Mouse (Mus musculus) forebrain, embryonic 13.5 days (tissue): ENCODE measurements around the gene Sohlh2. TPM values are rescaled to one million over a fixed set of nuclear protein-coding genes. Genes with fewer than 3 reads are reported as not detected.
"Not testable (repeated sequence)": the region's sequence is repeated elsewhere in the genome, so short reads cannot be mapped to it uniquely, and the experiment has no call there.

Experiments
- ATAC-seq: fragments of 200-750 bp; cut with Nextera tagmentation; 2 replicates; pipeline ENCODE4 v1.8.0; 2017
- H3K27ac ChIP-seq: fragments of 300-500 bp; sonication (generic); 2 replicates; pipeline ENCODE4 v1.5.1; 2015; ENCODE audit warnings: inconsistent platforms, mild to moderate bottlenecking, moderate library complexity
- H3K27me3 ChIP-seq: fragments of 300-500 bp; sonication (generic); 2 replicates; pipeline ENCODE4 v1.6.1; 2015; ENCODE audit warnings: mild to moderate bottlenecking, inconsistent platforms
- H3K36me3 ChIP-seq: fragments of 300-500 bp; sonication (generic); 2 replicates; pipeline ENCODE4 v1.6.1; 2015; ENCODE audit warnings: mild to moderate bottlenecking, inconsistent platforms; ENCODE audit not compliant: poor library complexity, severe bottlenecking
- H3K4me1 ChIP-seq: fragments of 300-500 bp; sonication (generic); 2 replicates; pipeline ENCODE4 v1.6.1; 2015; ENCODE audit warnings: inconsistent platforms
- H3K4me2 ChIP-seq: fragments of 300-500 bp; sonication (generic); 2 replicates; pipeline ENCODE4 v1.6.1; 2015; ENCODE audit warnings: inconsistent platforms, mild to moderate bottlenecking, moderate library complexity
- H3K4me3 ChIP-seq: fragments of 300-500 bp; sonication (generic); 2 replicates; pipeline ENCODE4 v1.5.1; 2015; ENCODE audit warnings: mild to moderate bottlenecking, inconsistent platforms
- H3K9ac ChIP-seq: fragments of 300-500 bp; sonication (generic); 2 replicates; pipeline ENCODE4 v1.6.1; 2015; ENCODE audit warnings: mild to moderate bottlenecking, inconsistent platforms
- H3K9me3 ChIP-seq: fragments of 300-500 bp; sonication (generic); replicated peaks from 2 replicates; pipeline ENCODE4 v1.6.1; 2016; ENCODE audit warnings: inconsistent platforms
- whole genome bisulfite sequencing: fragments of 180-500 bp; shearing (Covaris S2); methylation state at CpG from one replicate; pipeline ENCODE4 v1.1.7; 2015; 5-methylcytosine and 5-hydroxymethylcytosine counted together
- polyA plus RNA-seq: library from polyadenylated mRNA; unstranded; fragments of >200 nt; fragmentation: Nextera tagmentation; extraction: Ambion mirVana; gene quantifications from 2 replicates; pipeline ENCODE4 v1.2.1, GENCODE M21; 2015

The Sohlh2 gene
- polyA plus RNA-seq, 1 experiment from 2014 or later = not detected

DNA sequence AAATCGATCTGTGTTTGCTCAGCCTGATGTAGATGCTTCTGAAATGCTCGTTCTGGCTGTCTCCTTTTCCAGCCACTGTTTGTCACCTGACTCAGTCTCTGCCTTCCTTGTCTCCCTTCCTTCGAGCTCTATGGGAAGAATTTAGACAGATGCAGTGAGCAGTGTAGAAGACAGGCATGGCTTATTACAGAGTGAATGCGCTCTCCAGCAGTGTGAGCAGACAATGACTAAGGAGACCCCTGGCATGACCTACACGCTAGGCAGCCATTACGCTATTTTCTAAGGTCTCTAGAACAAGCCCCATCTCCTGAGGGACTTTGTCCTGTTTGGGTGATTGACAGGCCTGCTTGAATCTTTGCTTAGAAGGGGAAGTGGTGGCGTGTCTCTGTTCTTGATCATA is 20.7 kb upstream of the Sohlh2 start:
- Histone ChIP-seq H3K4me2 (no peak overlapping the region), H3K9me3 (no peaks in the 10 kb centered on the region), H3K9ac (no peak overlapping the region), H3K4me3 (no peak overlapping the region), H3K36me3 (no peaks in the 10 kb centered on the region), H3K4me1 (peaks cover 4% of the 10 kb centered on the region; the same call in 1 of the 2 replicates), H3K27ac (no peak overlapping the region), H3K27me3 (no peaks in the 10 kb centered on the region)
- peak; percentile 48; the same call in 1 of the 2 replicates for ATAC-seq
- 43% methylated on average over 7 of the region's 7 CpGs for WGBS

DNA sequence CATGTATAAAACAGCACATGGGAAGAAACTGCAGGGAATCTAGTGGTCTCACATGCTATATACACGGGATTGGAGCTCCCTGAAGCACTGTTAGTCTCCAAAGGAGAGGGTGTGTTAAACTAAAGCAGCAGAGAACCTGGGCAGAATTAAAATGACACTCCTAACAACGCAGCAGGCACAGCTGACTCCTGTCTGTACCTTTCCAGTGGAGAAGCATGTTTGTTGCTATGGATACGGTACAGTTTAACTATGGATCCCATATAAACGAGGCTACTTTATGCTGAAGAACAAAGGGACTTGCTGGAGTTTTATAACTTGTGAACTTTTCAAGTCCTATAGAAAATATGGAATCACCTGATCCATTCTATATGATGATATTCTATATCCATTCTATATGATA is 18.3 kb upstream of the Sohlh2 start:
- H3K9me3 ChIP-seq = no peaks in the 10 kb centered on the region
- H3K27ac ChIP-seq = no peak overlapping the region
- H3K36me3 ChIP-seq = no peaks in the 10 kb centered on the region
- 62% methylated on average over 4 of the region's 4 CpGs for WGBS
- H3K4me3 ChIP-seq = no peak overlapping the region
- no peaks in the 10 kb centered on the region for H3K4me1 ChIP-seq
- H3K9ac ChIP-seq = no peak overlapping the region
- H3K4me2 ChIP-seq = no peak overlapping the region
- no peak for ATAC-seq
- H3K27me3 ChIP-seq = no peaks in the 10 kb centered on the region

DNA sequence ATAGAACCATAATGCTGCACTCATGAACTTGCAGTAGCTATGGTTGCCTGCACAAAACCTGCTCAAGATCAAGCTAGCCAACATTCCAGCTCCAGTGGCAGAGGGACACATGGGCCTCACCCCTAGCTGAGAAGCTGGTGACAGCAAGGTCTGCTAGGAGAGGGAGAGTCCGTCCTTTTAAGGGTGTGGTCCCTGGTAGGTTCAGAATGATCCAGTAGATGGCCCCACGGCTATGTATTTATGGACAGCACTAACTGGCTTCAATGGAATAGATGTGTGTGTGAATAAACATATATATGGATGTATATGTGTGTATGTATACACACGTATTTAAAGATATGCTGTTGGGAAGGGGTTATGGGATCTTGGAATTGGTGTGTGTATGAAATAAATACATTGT is 9.3 kb upstream of the Sohlh2 start:
- Histone ChIP-seq H3K36me3 (no peaks in the 10 kb centered on the region), H3K9ac (no peak overlapping the region), H3K27ac (no peak overlapping the region), H3K4me3 (no peak overlapping the region), H3K4me1 (no peaks in the 10 kb centered on the region), H3K4me2 (no peak overlapping the region), H3K27me3 (no peaks in the 10 kb centered on the region), H3K9me3 (no peaks in the 10 kb centered on the region)
- ATAC-seq = no peak
- 78% methylated on average over 3 of the region's 3 CpGs for WGBS

DNA sequence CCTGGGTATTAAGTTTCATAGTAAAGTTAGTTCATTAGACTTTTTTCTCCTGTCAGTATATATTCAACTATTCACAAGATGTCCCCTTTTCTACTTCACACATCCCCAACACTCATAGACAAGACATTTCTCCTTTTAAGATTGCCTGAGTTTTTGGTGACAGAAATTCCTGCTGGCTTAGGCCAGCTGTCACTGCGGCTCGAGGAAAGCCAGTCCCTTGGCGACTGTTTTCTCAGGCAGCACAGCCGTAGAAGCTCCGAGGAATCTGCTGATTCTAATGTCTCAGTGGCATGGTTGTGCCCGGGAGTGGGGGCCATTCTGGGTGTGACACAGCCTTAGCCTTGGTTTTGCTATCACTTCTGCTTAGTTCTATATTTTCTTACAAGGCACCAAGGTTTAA is 4.6 kb upstream of the Sohlh2 start:
- no peaks in the 10 kb centered on the region for H3K4me1 ChIP-seq
- no peak for ATAC-seq
- WGBS = 71% methylated on average over 6 of the region's 6 CpGs
- no peaks in the 10 kb centered on the region for H3K27me3 ChIP-seq
- no peaks in the 10 kb centered on the region for H3K36me3 ChIP-seq
- no peak overlapping the region for H3K4me3 ChIP-seq
- no peaks in the 10 kb centered on the region for H3K9me3 ChIP-seq
- H3K27ac ChIP-seq = no peak overlapping the region
- no peak overlapping the region for H3K9ac ChIP-seq
- H3K4me2 ChIP-seq = no peak overlapping the region

DNA sequence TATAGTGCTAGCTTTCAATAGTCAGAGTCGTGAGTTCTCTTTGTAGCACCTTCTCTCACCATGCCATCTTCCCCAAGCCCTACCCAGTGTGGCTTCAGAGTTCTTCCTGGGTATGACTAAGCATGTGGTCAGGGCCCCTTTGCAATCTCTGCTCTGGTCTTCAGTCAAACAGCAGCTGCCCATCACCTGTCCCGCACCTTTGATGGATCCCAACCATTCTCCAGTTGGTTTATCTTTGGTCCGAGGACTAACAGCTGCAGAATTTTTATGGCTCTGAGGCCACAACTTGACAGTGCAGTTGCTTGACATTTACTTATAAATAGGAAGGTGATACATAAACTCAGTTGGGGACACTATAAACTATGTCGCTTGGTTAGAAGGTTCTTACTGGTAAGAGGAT is 9.8 kb downstream of the Sohlh2 start:
- Histone ChIP-seq H3K4me1 (no peaks in the 10 kb centered on the region), H3K4me3 (no peak overlapping the region), H3K9me3 (no peaks in the 10 kb centered on the region), H3K36me3 (no peaks in the 10 kb centered on the region), H3K4me2 (no peak overlapping the region), H3K27me3 (no peaks in the 10 kb centered on the region), H3K27ac (no peak overlapping the region), H3K9ac (no peak overlapping the region)
- no peak for ATAC-seq
- 94% methylated on average over 4 of the region's 4 CpGs for WGBS

DNA sequence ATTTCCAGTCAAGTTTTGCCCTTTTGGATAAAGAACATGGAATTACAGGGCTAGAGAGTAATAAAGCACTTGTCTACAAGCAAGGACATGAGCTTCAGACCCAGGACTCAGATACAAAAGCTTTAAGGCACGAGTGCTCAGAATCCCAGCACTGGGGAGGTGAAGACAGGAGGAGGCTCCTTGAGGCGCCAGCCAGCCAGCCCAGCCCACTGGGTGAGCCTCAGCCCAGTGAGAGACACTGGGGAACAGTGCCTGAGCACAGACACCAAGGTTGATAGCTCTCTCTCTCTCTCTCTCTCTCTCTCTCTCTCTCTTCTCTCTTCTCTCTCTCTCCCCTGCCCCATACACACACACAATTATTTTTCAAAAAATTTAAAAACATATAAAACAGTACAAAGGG is 11.5 kb downstream of the Sohlh2 start:
- no peak for ATAC-seq
- Histone ChIP-seq H3K4me2 (no peak overlapping the region), H3K27me3 (no peaks in the 10 kb centered on the region), H3K36me3 (no peaks in the 10 kb centered on the region), H3K9ac (no peak overlapping the region), H3K9me3 (no peaks in the 10 kb centered on the region), H3K4me1 (no peaks in the 10 kb centered on the region), H3K27ac (no peak overlapping the region), H3K4me3 (no peak overlapping the region)
- WGBS = 59% methylated on average over 2 of the region's 2 CpGs

DNA sequence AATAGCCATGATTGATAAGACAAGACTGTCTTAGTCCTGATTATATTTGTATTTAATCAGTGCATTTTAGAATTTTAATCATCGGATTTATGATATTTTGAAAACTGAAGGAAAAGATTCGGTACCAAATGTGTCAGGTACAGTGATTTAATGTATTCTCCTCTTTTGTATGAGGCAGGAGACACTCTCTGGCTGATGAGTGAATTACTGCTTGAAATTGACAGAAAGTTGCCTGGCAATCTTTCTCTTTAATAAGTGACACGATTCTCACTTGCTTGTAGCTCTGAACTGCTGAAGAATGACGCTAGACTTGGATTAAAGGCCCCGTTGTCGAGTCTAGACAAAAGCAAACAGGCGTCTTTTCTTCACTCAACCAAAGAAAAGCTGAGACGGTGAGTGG is 13.0 kb downstream of the Sohlh2 start:
- H3K4me1 ChIP-seq = no peaks in the 10 kb centered on the region
- ATAC-seq = no peak
- no peaks in the 10 kb centered on the region for H3K27me3 ChIP-seq
- H3K9me3 ChIP-seq = no peaks in the 10 kb centered on the region
- H3K9ac ChIP-seq = no peak overlapping the region
- no peak overlapping the region for H3K27ac ChIP-seq
- 49% methylated on average over 8 of the region's 8 CpGs for WGBS
- H3K4me2 ChIP-seq = no peak overlapping the region
- H3K4me3 ChIP-seq = no peak overlapping the region
- H3K36me3 ChIP-seq = no peaks in the 10 kb centered on the region

DNA sequence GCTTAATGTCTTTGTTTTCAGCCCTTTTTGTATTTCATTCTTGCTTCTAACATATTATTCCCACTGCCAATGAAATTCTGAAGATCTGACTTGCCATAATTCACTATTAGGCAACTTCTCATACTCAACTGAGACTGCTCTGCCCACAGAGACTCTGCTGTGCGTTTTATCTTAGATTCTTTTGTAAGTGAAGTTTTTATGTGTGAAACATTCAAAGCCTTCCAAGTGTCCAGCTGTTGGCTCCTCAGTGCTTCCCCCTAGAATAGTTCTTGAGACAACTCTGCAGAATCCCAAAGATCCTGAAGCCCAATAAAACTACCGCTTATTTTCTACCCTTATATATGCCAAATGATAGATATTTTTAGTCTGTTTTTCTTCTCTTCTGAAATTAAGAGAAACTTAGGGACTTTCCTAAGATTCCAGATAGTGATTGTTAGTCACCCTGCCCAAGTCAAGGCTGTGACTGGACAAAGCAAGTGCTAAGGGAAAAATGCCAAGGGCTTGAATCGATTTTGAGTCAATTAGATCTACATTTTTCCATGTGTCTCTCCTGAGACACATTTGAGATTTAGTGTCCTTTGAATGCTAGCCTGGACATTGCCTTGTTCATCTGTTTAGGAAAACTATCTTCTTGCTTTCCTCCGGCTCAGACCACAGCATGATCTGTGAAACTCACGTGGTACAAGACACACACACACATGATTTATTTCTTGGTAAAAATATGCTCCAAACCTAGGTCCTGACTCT is 13.9 kb downstream of the Sohlh2 start:
- no peak overlapping the region for H3K4me3 ChIP-seq
- no peaks in the 10 kb centered on the region for H3K36me3 ChIP-seq
- no peak overlapping the region for H3K4me2 ChIP-seq
- 91% methylated on average over 5 of the region's 5 CpGs for WGBS
- ATAC-seq = no peak
- no peaks in the 10 kb centered on the region for H3K27me3 ChIP-seq
- no peak overlapping the region for H3K27ac ChIP-seq
- H3K9me3 ChIP-seq = no peaks in the 10 kb centered on the region
- no peak overlapping the region for H3K9ac ChIP-seq
- no peaks in the 10 kb centered on the region for H3K4me1 ChIP-seq

DNA sequence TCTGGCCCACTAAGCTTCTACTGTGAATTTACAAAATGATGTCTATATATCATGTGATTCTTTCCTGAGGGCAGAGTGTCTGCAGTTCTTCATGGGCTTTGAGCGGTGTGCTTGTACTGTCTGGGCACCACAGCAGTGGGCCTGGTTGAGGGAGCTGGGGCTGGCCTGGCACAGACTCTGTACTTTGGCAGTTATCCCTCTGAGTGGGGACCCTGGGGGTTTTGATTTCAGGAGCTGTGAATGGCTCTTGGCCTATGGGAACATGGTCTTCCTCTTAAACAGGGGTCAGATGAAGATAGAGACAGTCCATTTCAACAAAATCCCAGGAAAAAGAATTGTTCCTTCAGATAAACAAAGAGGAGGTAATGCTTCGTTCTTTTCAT is 14.5 kb downstream of the Sohlh2 start:
- Histone ChIP-seq H3K9me3 (no peaks in the 10 kb centered on the region), H3K4me3 (no peak overlapping the region), H3K36me3 (no peaks in the 10 kb centered on the region), H3K4me1 (no peaks in the 10 kb centered on the region), H3K27me3 (no peaks in the 10 kb centered on the region), H3K9ac (no peak overlapping the region), H3K27ac (no peak overlapping the region), H3K4me2 (no peak overlapping the region)
- ATAC-seq = no peak
- 90% methylated on average over 2 of the region's 2 CpGs for whole genome bisulfite sequencing

DNA sequence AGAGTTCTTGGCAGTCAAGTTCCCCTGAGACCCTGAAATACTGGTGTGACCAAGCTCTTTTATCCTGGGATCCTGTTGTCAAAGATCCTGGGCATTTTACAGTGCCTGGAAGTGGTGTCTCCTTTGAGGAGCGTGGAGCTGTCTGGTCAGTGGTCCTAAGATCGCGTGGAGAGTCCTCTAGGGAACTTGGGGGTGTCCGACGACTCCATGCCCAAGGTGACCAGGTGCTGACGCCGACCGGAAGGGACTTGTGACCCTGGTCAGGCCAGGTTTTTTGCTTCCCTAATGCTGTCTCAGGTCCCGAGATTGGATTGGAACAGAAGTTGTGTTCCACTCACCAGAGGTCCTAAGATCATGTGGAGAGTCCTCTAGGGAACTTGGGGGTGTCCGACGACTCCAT is 21.8 kb downstream of the Sohlh2 start:
- not testable (repeated sequence) for H3K4me2 ChIP-seq, H3K4me3 ChIP-seq, H3K27me3 ChIP-seq, H3K36me3 ChIP-seq, ATAC-seq, H3K9me3 ChIP-seq, H3K9ac ChIP-seq, H3K27ac ChIP-seq, H3K4me1 ChIP-seq
- 95% methylated on average over 11 of the region's 11 CpGs for WGBS

DNA sequence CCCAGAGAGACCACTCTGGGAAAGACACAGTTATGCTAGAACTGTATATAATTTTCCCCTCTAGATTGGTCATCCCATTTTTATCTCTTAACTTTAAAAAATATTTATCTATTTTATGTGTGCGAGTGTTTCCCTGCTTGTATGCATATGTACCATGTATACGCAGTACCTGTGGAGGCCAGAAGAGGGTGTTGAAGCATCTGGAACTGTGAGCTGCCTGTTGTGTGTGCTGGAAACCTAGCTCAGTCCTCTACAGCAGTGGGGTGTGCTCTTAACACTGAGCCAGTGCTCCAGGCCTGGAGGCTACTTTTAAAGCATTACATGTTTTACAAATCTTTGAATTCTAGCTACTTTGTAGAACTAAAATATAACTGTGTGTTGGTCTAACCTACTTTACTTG is 24.6 kb downstream of the Sohlh2 start:
- H3K9me3 ChIP-seq = no peaks in the 10 kb centered on the region
- no peak overlapping the region for H3K27ac ChIP-seq
- no peak overlapping the region for H3K4me3 ChIP-seq
- H3K9ac ChIP-seq = no peak overlapping the region
- no peaks in the 10 kb centered on the region for H3K36me3 ChIP-seq
- H3K4me1 ChIP-seq = no peaks in the 10 kb centered on the region
- H3K4me2 ChIP-seq = no peak overlapping the region
- no peaks in the 10 kb centered on the region for H3K27me3 ChIP-seq
- no peak for ATAC-seq
- WGBS = 98% methylated on average over 2 of the region's 2 CpGs

DNA sequence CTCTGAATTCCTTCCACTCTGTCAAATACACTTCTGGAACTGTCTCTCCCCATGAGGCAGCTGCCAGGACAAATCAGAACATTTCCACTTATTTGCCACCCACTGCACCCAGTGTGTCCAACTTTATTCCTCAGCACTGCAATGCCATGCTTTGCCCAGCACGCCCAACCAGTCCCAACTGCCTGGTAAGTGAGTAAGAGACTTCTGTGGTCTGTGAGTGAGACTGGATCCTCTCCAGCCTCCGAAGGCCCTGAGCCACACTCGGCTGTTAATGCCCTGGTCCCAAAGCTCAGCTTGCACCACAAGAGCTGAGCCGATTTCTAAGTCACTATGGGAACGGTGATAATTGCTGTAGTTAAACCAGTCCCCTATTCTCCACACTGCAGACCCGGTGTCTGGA is 25.8 kb downstream of the Sohlh2 start:
- WGBS = 62% methylated on average over 6 of the region's 6 CpGs

DNA sequence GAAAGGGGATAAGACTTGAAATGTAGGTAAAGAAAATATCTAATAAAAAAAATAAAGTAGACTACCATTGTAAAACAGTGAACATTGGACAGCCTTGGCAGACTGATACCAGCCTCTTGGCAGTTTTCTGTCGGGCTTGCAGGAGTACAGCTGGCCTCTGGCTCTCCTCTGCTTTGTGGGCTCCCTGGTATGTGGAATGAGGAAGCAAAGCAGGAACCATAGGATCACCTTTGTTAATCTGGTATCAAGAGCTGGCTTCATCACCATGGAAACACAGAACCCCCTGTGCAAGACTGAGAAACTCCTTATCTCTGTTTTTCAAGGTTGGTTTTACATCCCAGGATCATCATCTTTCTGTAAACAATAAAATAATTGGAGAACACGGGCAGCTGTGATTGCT is 30.4 kb downstream of the Sohlh2 start:
- peaks cover 18% of the 10 kb centered on the region for H3K4me1 ChIP-seq
- ATAC-seq = no peak
- H3K27me3 ChIP-seq = no peaks in the 10 kb centered on the region
- no peak overlapping the region for H3K4me2 ChIP-seq
- no peak overlapping the region for H3K27ac ChIP-seq
- WGBS = 19% methylated on average over 2 of the region's 2 CpGs
- H3K9ac ChIP-seq = no peak overlapping the region
- H3K4me3 ChIP-seq = no peak overlapping the region
- H3K9me3 ChIP-seq = no peaks in the 10 kb centered on the region
- H3K36me3 ChIP-seq = no peaks in the 10 kb centered on the region

More for the DNA sequence above, 25.8 kb downstream of the Sohlh2 start:
- Histone ChIP-seq H3K9ac (no peak overlapping the region), H3K36me3 (no peaks in the 10 kb centered on the region), H3K4me1 (peaks cover 5% of the 10 kb centered on the region; the same call in 1 of the 2 replicates), H3K4me3 (no peak overlapping the region), H3K27me3 (no peaks in the 10 kb centered on the region), H3K4me2 (no peak overlapping the region), H3K9me3 (no peaks in the 10 kb centered on the region), H3K27ac (no peak overlapping the region)
- no peak for ATAC-seq
